11 mouse cellular contexts compared by ENCODE assay signal in the genomic region with DNA sequence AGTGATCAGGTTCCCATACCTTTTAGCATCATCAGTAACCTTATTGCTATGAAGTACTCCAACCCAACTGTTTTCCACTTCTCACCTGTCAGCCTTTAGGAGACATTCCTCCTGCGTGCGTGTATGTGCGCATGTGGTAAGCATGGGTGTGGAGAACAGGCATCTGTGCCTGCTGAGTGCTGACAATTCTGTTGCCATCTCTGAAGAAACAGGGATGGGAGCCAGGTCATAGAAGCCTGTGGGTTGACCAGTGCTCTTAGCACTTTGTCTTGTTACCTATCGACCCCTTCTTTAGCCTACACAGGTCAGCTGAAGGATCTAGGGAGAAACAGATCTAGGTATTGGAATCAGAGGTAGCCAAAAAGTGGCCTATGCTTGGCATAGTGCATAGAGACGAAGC. TPM values are rescaled to one million over a fixed set of nuclear protein-coding genes. Genes with fewer than 3 reads are reported as not detected.
DNase-seq lines count a peak whose midpoint lies in the region; ATAC-seq and TF ChIP-seq lines count a peak whose summit lies in the region.
"Had no signal": no experiment of that assay in that cellular context is flagged by ENCODE, and none has a peak within 500 bp of the region (broad histone marks: within the 10 kb centered on the region; RNA-seq: fewer than 3 reads in every experiment).

No protein-coding gene starts in this region.

- 0 out of 2 replicates have a peak overlapping the region, but pooled peaks have one; percentile 22 for H3K9ac ChIP-seq in heart, adult 2 months (ENCODE audit: low read depth, low read length)
- no peak overlapping the region for H3K9ac ChIP-seq in lung, embryonic 14.5 days
- H3K9ac ChIP-seq in embryonic facial prominence, embryonic 13.5 days: no peak overlapping the region
- H3K9ac ChIP-seq: neural tube, embryonic 12.5 days had no signal

- no peak for DNase-seq in heart, adult 2 months
- no peak for DNase-seq in heart, postnatal 14 days
- DNase-seq in lung, embryonic 14.5 days: no peak
- no peak for DNase-seq in lung, postnatal 4 days

- no peak overlapping the region for H3K4me3 ChIP-seq in heart, adult 2 months
- H3K4me3 ChIP-seq in lung, embryonic 14.5 days (ENCODE audit: low read depth, low read length): no peak overlapping the region
- H3K4me3 ChIP-seq in embryonic facial prominence, embryonic 13.5 days: no peak overlapping the region
- no peak overlapping the region for H3K4me3 ChIP-seq in small intestine, adult 2 months (ENCODE audit: low read depth, low read length)
- H3K4me3 ChIP-seq: neural tube, embryonic 12.5 days had no signal

- TF ChIP-seq EP300 in heart, adult 2 months (IDR thresholded peaks at IDR 0.05; ENCODE audit: insufficient read depth, low read depth, low read length): no peak

- intact Hi-C loops in heart, adult 2 months (cut with DNase I): no loop called here
- intact Hi-C loops in heart, postnatal 14 days (cut with DNase I): loop anchor here (5.0 kb wide), 1 partner anchor 34 kb away; a partner anchor contains a TSS

- H3K9me3 ChIP-seq in lung, embryonic 14.5 days (ENCODE audit: low read depth, low read length): no peaks in the 10 kb centered on the region
- H3K9me3 ChIP-seq in embryonic facial prominence, embryonic 13.5 days: no peaks in the 10 kb centered on the region
- H3K9me3 ChIP-seq: neural tube, embryonic 12.5 days had no signal

- no peak for TF ChIP-seq CTCF in heart, adult 2 months (IDR thresholded peaks at IDR 0.05)
- no peak for TF ChIP-seq CTCF in lung, embryonic 14.5 days (IDR thresholded peaks at IDR 0.05; ENCODE audit: low read depth)
- no peak for TF ChIP-seq CTCF in small intestine, adult 2 months (IDR thresholded peaks at IDR 0.05; ENCODE audit: extremely low read depth, insufficient read length, insufficient replicate concordance, low read depth, low read length)

- H3K27ac ChIP-seq in heart, adult 2 months: peak overlapping the region; percentile 79
- H3K27ac ChIP-seq in lung, embryonic 14.5 days (ENCODE audit: low read depth): peak overlapping the region; percentile 19; the same call in 1 of the 2 replicates
- H3K27ac ChIP-seq in embryonic facial prominence, embryonic 13.5 days: peak overlapping the region; percentile 64
- H3K27ac ChIP-seq in small intestine, adult 2 months (ENCODE audit: insufficient read depth, low read depth, low read length): 0 out of 2 replicates have a peak overlapping the region, but pooled peaks have one; percentile 6
- H3K27ac ChIP-seq: neural tube, embryonic 12.5 days had no signal

- H3K4me2 ChIP-seq in lung, embryonic 14.5 days: no peak overlapping the region
- no peak overlapping the region for H3K4me2 ChIP-seq in embryonic facial prominence, embryonic 13.5 days
- H3K4me2 ChIP-seq: liver, embryonic 11.5 days; neural tube, embryonic 12.5 days had no signal

- no peak for TF ChIP-seq POLR2A in heart, adult 2 months (IDR thresholded peaks at IDR 0.05; ENCODE audit: insufficient read depth, low read depth, low read length)
- TF ChIP-seq POLR2A in small intestine, adult 2 months (IDR thresholded peaks at IDR 0.05; ENCODE audit: low read depth, low read length): no peak

- peaks cover 13% of the 10 kb centered on the region for H3K36me3 ChIP-seq in heart, adult 2 months (ENCODE audit: control insufficient read depth, insufficient read depth, low read length)
- no peaks in the 10 kb centered on the region for H3K36me3 ChIP-seq in lung, embryonic 14.5 days (ENCODE audit: insufficient read depth)
- H3K36me3 ChIP-seq in embryonic facial prominence, embryonic 13.5 days: 0 out of 2 replicates have a peak, but pooled peaks cover 3% of the 10 kb centered on the region
- H3K36me3 ChIP-seq in small intestine, adult 2 months (ENCODE audit: control insufficient read depth, insufficient read depth, low read length): no peaks in the 10 kb centered on the region
- H3K36me3 ChIP-seq: neural tube, embryonic 12.5 days had no signal

- no peak for ATAC-seq in lung, embryonic 14.5 days (ENCODE audit: insufficient read depth)
- no peak for ATAC-seq in embryonic facial prominence, embryonic 13.5 days (ENCODE audit: insufficient number of reproducible peaks, insufficient read depth, low FRiP score, low TSS enrichment, low read depth)
- ATAC-seq in erythroblast, adult 5-6 weeks (replicated peaks; ENCODE audit: low FRiP score, poor library complexity, severe bottlenecking): no peak
- no peak for ATAC-seq in frontal cortex, adult (ENCODE audit: low TSS enrichment)

- 76% methylated on average over 5 of the region's 5 CpGs for WGBS in heart, adult 2 months
- WGBS in lung, embryonic 14.5 days: 82% methylated on average over 5 of the region's 5 CpGs
- 90% methylated on average over 5 of the region's 5 CpGs for WGBS in embryonic facial prominence, embryonic 13.5 days
- WGBS in small intestine, adult 2 months: 91% methylated on average over 5 of the region's 5 CpGs

- H3K79me2 ChIP-seq in heart, adult 2 months (replicated peaks; ENCODE audit: control insufficient read depth, insufficient read depth, low read length): no peaks in the 10 kb centered on the region

- no peaks in the 10 kb centered on the region for H3K27me3 ChIP-seq in heart, adult 2 months (ENCODE audit: control insufficient read depth, insufficient read depth, low read length)
- H3K27me3 ChIP-seq in lung, embryonic 14.5 days (ENCODE audit: insufficient read depth, low read length): no peaks in the 10 kb centered on the region
- H3K27me3 ChIP-seq in embryonic facial prominence, embryonic 13.5 days: no peaks in the 10 kb centered on the region
- H3K27me3 ChIP-seq in small intestine, adult 2 months (ENCODE audit: control insufficient read depth, insufficient read depth, low read length): no peaks in the 10 kb centered on the region
- H3K27me3 ChIP-seq: CH12.LX; neural tube, embryonic 12.5 days had no signal

- peaks cover 35% of the 10 kb centered on the region for H3K4me1 ChIP-seq in heart, adult 2 months (ENCODE audit: control insufficient read depth, insufficient read depth, low read length)
- H3K4me1 ChIP-seq in lung, embryonic 14.5 days (ENCODE audit: insufficient read depth): peaks cover 12% of the 10 kb centered on the region; the same call in 1 of the 2 replicates
- peaks cover 40% of the 10 kb centered on the region for H3K4me1 ChIP-seq in embryonic facial prominence, embryonic 13.5 days
- H3K4me1 ChIP-seq in small intestine, adult 2 months (ENCODE audit: control insufficient read depth, insufficient read depth, insufficient read length, low read length): peaks cover 2% of the 10 kb centered on the region; the same call in 1 of the 2 replicates

RNA-seq across cellular contexts. Expression of a gene that starts 35.9 kb away (rescaled TPM):
- total RNA-seq in heart, adult 2 months (2021): 10 to 100 TPM; 12.6 to 13.6 TPM
- 15.5 and 19.6 TPM in 2 replicates for polyA plus RNA-seq in heart, adult 2 months (2012; rRNA removed)
- total RNA-seq in heart, postnatal 14 days (2021): 10 to 100 TPM; 22.7 to 26.3 TPM
- polyA plus RNA-seq in lung, embryonic 14.5 days (2014; fragmentation: Nextera tagmentation; extraction: Ambion mirVana): 14.0 and 15.6 TPM in 2 replicates
- 8.2 and 9.7 TPM in 2 replicates for polyA plus RNA-seq in embryonic facial prominence, embryonic 13.5 days (2015; fragmentation: Nextera tagmentation; extraction: Ambion mirVana)
- polyA plus RNA-seq in small intestine, adult 2 months (2012; rRNA removed): 22.9 and 29.6 TPM in 2 replicates
- total RNA-seq in erythroblast, adult 5-6 weeks (2015; ENCODE audit: low replicate concordance): not detected in 2 replicates
- not detected in 2 replicates for total RNA-seq in erythroblast, adult 5-6 weeks (2017; ENCODE audit: low replicate concordance)

RNA-seq across cellular contexts. Expression of a gene that starts 45.2 kb away (rescaled TPM):
- total RNA-seq in heart, adult 2 months (2021): 1 to 10 TPM; 5.7 to 6.1 TPM
- 11.1 and 16.7 TPM in 2 replicates for polyA plus RNA-seq in heart, adult 2 months (2012; rRNA removed)
- 1 to 10 TPM; 7.1 TPM for total RNA-seq in heart, postnatal 14 days (2021)
- polyA plus RNA-seq in lung, embryonic 14.5 days (2014; fragmentation: Nextera tagmentation; extraction: Ambion mirVana): 28.6 and 29.9 TPM in 2 replicates
- polyA plus RNA-seq in embryonic facial prominence, embryonic 13.5 days (2015; fragmentation: Nextera tagmentation; extraction: Ambion mirVana): 28.7 and 30.4 TPM in 2 replicates
- polyA plus RNA-seq in small intestine, adult 2 months (2012; rRNA removed): 12.8 and 14.2 TPM in 2 replicates
- total RNA-seq in erythroblast, adult 5-6 weeks (2015; ENCODE audit: low replicate concordance): 1.9 and 6.7 TPM in 2 replicates
- total RNA-seq in erythroblast, adult 5-6 weeks (2017; ENCODE audit: low replicate concordance): 4.6 and 5.7 TPM in 2 replicates

RNA-seq across cellular contexts. Expression of a gene that starts 57.6 kb away (rescaled TPM):
- 10 to 100 TPM in 1 of 2 experiments, 1 to 10 TPM in 1; 8.5 to 11.6 TPM for total RNA-seq in heart, adult 2 months (2021)
- polyA plus RNA-seq in heart, adult 2 months (2012; rRNA removed): 21.7 and 32.9 TPM in 2 replicates
- total RNA-seq in heart, postnatal 14 days (2021): 1 to 10 TPM; 9.9 TPM
- polyA plus RNA-seq in lung, embryonic 14.5 days (2014; fragmentation: Nextera tagmentation; extraction: Ambion mirVana): 25.0 and 26.5 TPM in 2 replicates
- 20.8 and 24.5 TPM in 2 replicates for polyA plus RNA-seq in embryonic facial prominence, embryonic 13.5 days (2015; fragmentation: Nextera tagmentation; extraction: Ambion mirVana)
- 9.9 and 13.7 TPM in 2 replicates for polyA plus RNA-seq in small intestine, adult 2 months (2012; rRNA removed)
- 0.58 and 4.2 TPM in 2 replicates for total RNA-seq in erythroblast, adult 5-6 weeks (2015; ENCODE audit: low replicate concordance)
- total RNA-seq in erythroblast, adult 5-6 weeks (2017; ENCODE audit: low replicate concordance): 3.6 and 4.5 TPM in 2 replicates

Comparison
In these comparisons a context has a peak if more than half of its experiments do, and no peak if none do; other contexts are left out.
1. H3K27ac ChIP-seq: peak in every context shown above with its lines; median percentile 79 in heart, adult 2 months; 64 in embryonic facial prominence, embryonic 13.5 days; 19 in lung, embryonic 14.5 days; 6 in small intestine, adult 2 months.